Mouse (Mus musculus) lung, embryonic 16.5 days (tissue): ENCODE measurements at regions not wholly inside any gene's neighbourhood (a gene's known extent, or its start where the extent isn't known, plus 50 kb on each side); places are given as distances from the start of the nearest gene placed in this dataset.

Experiments
- ATAC-seq: fragments of 200-750 bp; cut with Nextera tagmentation; 2 replicates; pipeline ENCODE4 v1.8.0; 2017; ENCODE audit warnings: low read depth, mild to moderate bottlenecking, moderate library complexity
- H3K27ac ChIP-seq: fragments of 300-500 bp; sonication (generic); 2 replicates; pipeline ENCODE4 v1.5.1; 2014; ENCODE audit warnings: mild to moderate bottlenecking, control low read depth, low read length
- H3K27me3 ChIP-seq: fragments of 300-500 bp; sonication (generic); 2 replicates; pipeline ENCODE4 v1.6.1; 2014; ENCODE audit warnings: low read depth, low read length, mixed read lengths; ENCODE audit not compliant: control insufficient read depth, insufficient read depth
- H3K36me3 ChIP-seq: fragments of 300-500 bp; sonication (generic); 2 replicates; pipeline ENCODE4 v1.6.1; 2014; ENCODE audit warnings: low read length; ENCODE audit not compliant: control insufficient read depth, insufficient read depth
- H3K4me1 ChIP-seq: fragments of 300-500 bp; sonication (generic); replicated peaks from 2 replicates; pipeline ENCODE4 v1.6.1; 2014; ENCODE audit warnings: low read length, mixed read lengths; ENCODE audit not compliant: control insufficient read depth, insufficient read depth
- H3K4me2 ChIP-seq: fragments of 300-500 bp; sonication (generic); 2 replicates; pipeline ENCODE4 v1.6.1; 2014; ENCODE audit warnings: low read depth, low read length, control low read depth
- H3K4me3 ChIP-seq: fragments of 300-500 bp; sonication (generic); 2 replicates; pipeline ENCODE4 v1.5.1; 2014; ENCODE audit warnings: mild to moderate bottlenecking, low read length, control low read depth
- H3K9ac ChIP-seq: fragments of 300-500 bp; sonication (generic); 2 replicates; pipeline ENCODE4 v1.6.1; 2014; ENCODE audit warnings: low read length, control low read depth
- H3K9me3 ChIP-seq: fragments of 300-500 bp; sonication (generic); 2 replicates; pipeline ENCODE4 v1.6.1; 2016; ENCODE audit warnings: low read length; ENCODE audit not compliant: control insufficient read depth
- WGBS: fragments of 180-500 bp; shearing (Covaris S2); extraction: QIAGEN DNeasy Blood & Tissue Kit; methylation state at CpG from one replicate; pipeline ENCODE4 v1.1.7; 2014; 5-methylcytosine and 5-hydroxymethylcytosine counted together

GRCm38 (mm10) chr13:101570034-101570433, 198.0 kb downstream of the Pik3r1 start:
- no peaks in the 10 kb centered on the region for H3K9me3 ChIP-seq
- no peak for ATAC-seq
- no peak overlapping the region for H3K27ac ChIP-seq
- WGBS = 68% methylated on average over 4 of the region's 4 CpGs
- no peak overlapping the region for H3K4me2 ChIP-seq
- H3K9ac ChIP-seq = no peak overlapping the region
- H3K4me3 ChIP-seq = no peak overlapping the region
- no peaks in the 10 kb centered on the region for H3K4me1 ChIP-seq
- no peaks in the 10 kb centered on the region for H3K36me3 ChIP-seq
- H3K27me3 ChIP-seq = no peaks in the 10 kb centered on the region

DNA sequence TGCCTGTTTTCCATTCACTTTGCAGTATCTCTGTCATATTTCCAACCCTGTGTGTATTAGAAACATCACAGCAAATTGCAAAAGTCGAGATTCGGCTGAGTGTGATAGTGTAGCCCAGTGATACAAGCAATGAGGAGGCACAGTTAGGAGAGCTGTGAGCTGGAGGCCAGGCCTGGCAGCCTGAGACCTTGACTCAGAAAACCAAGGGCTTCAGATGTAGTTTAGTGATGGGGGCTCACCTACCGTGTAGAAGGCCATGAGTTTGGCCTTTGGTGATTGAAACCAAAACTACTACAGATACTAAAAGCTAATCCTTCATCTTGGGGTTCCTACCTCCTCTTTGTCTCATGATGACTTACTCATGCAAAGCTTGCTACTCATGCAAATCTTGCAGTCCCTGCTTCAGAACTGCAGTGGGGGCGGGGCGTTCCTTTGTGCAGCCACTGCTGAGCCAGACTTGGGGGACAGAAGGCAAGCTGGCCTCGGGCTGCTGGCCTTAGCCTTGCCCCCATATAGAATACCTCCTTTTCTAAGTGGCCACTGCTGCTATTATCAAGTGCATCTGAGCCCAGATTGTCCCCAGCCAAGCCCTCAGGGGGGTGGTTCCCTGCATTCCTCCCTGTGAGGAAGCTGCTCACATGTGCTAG, 198.9 kb downstream of the Pik3r1 start:
- H3K27me3 ChIP-seq = no peaks in the 10 kb centered on the region
- WGBS = 76% methylated on average over 6 of the region's 6 CpGs
- H3K36me3 ChIP-seq = no peaks in the 10 kb centered on the region
- ATAC-seq = no peak
- H3K9ac ChIP-seq = no peak overlapping the region
- H3K4me1 ChIP-seq = no peaks in the 10 kb centered on the region
- H3K27ac ChIP-seq = no peak overlapping the region
- H3K4me2 ChIP-seq = no peak overlapping the region
- no peaks in the 10 kb centered on the region for H3K9me3 ChIP-seq
- H3K4me3 ChIP-seq = no peak overlapping the region

DNA sequence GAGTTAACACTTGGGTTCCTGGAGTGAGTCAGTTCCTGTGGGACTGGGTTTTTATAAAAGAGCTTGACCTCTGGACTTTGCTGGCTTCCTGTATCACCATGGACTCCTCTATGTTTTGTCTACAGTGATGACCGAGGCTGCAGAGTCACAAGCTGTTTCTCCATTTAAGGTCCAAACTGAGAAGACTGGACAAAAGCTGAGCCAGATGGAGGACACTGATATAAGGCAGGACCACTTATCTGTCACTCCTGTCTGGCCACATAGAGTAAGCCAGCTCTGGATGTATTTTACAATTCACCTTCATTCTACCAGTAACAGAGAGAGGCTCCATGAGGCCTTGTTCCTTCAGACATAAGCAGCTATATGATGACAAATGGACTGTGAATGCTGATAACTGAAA, 202.7 kb downstream of the Pik3r1 start:
- ATAC-seq = no peak
- Histone ChIP-seq H3K9me3 (no peaks in the 10 kb centered on the region), H3K4me2 (no peak overlapping the region), H3K27ac (no peak overlapping the region), H3K27me3 (no peaks in the 10 kb centered on the region), H3K36me3 (no peaks in the 10 kb centered on the region), H3K4me3 (no peak overlapping the region), H3K9ac (no peak overlapping the region), H3K4me1 (no peaks in the 10 kb centered on the region)
- WGBS = 68% methylated on average over 1 of the region's 1 CpGs

GRCm38 (mm10) chr13:101555371-101555874, 212.6 kb downstream of the Pik3r1 start:
- no peak for ATAC-seq
- H3K4me3 ChIP-seq = no peak overlapping the region

DNA sequence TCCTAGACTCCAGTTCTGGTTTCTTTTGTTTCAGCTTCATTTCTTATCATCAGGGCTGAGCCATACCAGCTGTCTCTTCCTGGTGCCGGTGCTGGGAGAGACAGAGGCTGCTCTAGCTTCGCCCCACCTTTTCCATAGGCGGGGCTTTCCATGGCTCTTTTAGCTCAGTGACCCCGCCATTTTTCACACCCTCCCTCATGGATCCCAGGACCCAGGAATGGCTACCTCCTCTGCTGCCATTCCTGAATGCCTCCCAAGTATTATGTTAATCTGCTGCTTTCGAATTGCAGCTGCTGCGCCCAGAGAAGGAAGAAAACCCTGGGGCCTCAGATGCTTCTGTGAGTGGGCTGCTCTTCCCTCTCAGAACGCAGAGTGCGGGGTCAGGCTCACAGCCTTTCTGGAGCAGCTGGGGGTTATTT, 214.9 kb downstream of the Pik3r1 start:
- H3K4me3 ChIP-seq = no peak overlapping the region
- H3K4me2 ChIP-seq = no peak overlapping the region
- H3K36me3 ChIP-seq = no peaks in the 10 kb centered on the region
- no peaks in the 10 kb centered on the region for H3K9me3 ChIP-seq
- no peak for ATAC-seq
- H3K27me3 ChIP-seq = no peaks in the 10 kb centered on the region
- no peaks in the 10 kb centered on the region for H3K4me1 ChIP-seq
- no peak overlapping the region for H3K9ac ChIP-seq
- WGBS = 50% methylated on average over 8 of the region's 8 CpGs
- H3K27ac ChIP-seq = no peak overlapping the region

More at GRCm38 (mm10) chr13:101555371-101555874, 212.6 kb downstream of the Pik3r1 start:
- Histone ChIP-seq H3K27me3 (no peaks in the 10 kb centered on the region), H3K36me3 (no peaks in the 10 kb centered on the region), H3K9me3 (no peaks in the 10 kb centered on the region), H3K27ac (no peak overlapping the region), H3K9ac (no peak overlapping the region), H3K4me2 (no peak overlapping the region), H3K4me1 (no peaks in the 10 kb centered on the region)
- 50% methylated on average over 3 of the region's 3 CpGs for WGBS

DNA sequence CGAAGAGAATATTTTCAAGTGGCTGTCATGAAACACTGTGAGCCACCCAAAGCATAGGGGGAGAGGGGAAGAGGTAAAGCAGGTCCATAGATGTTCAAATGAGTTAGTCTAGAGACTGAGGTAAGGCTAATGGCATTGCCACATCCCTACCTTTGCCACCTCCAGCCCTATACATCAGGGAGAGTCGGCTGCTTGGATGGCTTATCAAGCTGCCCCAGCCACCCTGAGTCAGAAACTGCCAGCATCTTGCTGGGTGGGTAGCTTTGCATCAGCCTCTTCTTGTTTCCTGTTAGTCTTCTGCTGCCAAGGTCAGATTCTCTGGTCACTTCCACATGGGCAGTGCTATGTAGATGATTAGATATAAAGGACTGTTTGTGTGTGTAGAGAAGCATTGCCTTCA, 215.6 kb downstream of the Pik3r1 start:
- no peaks in the 10 kb centered on the region for H3K27me3 ChIP-seq
- no peak for ATAC-seq
- H3K4me3 ChIP-seq = no peak overlapping the region
- H3K4me1 ChIP-seq = no peaks in the 10 kb centered on the region
- H3K4me2 ChIP-seq = no peak overlapping the region
- no peaks in the 10 kb centered on the region for H3K36me3 ChIP-seq
- no peaks in the 10 kb centered on the region for H3K9me3 ChIP-seq
- no peak overlapping the region for H3K9ac ChIP-seq
- H3K27ac ChIP-seq = no peak overlapping the region
- 73% methylated on average over 2 of the region's 2 CpGs for WGBS

DNA sequence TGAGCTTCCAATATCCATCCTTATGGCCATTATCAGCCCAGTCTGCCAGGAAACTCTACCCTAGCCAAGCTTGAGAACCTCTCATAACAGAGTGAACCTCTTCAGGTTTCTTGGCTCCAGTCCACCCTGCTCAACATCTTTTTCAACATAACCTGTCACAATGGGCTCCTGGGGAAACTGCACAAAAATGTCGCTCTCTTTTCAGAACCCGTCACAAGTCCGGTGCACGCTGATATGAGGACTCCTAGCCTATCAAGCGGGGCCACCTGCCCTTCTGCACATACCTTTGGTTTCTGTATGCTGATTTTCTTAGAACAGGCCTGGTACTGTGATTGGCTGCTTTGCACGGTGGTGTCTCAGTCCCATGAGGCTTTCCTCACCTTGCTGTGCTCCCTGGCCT, 216.9 kb downstream of the Pik3r1 start:
- Histone ChIP-seq H3K4me1 (no peaks in the 10 kb centered on the region), H3K4me2 (no peak overlapping the region), H3K36me3 (no peaks in the 10 kb centered on the region), H3K9me3 (no peaks in the 10 kb centered on the region), H3K9ac (no peak overlapping the region), H3K4me3 (no peak overlapping the region), H3K27me3 (no peaks in the 10 kb centered on the region), H3K27ac (no peak overlapping the region)
- WGBS = 61% methylated on average over 6 of the region's 6 CpGs
- ATAC-seq = peak; percentile 28; the same call in 1 of the 2 replicates

GRCm38 (mm10) chr13:101550526-101550925, 217.5 kb downstream of the Pik3r1 start:
- WGBS = 78% methylated on average over 5 of the region's 5 CpGs

GRCm38 (mm10) chr13:101547887-101548286, 220.1 kb downstream of the Pik3r1 start:
- H3K36me3 ChIP-seq = no peaks in the 10 kb centered on the region
- H3K9me3 ChIP-seq = no peaks in the 10 kb centered on the region
- no peaks in the 10 kb centered on the region for H3K27me3 ChIP-seq
- no peak for ATAC-seq
- H3K4me1 ChIP-seq = no peaks in the 10 kb centered on the region
- H3K27ac ChIP-seq = no peak overlapping the region
- no peak overlapping the region for H3K4me3 ChIP-seq
- H3K4me2 ChIP-seq = no peak overlapping the region
- H3K9ac ChIP-seq = no peak overlapping the region
- WGBS = 31% methylated on average over 6 of the region's 6 CpGs

More at GRCm38 (mm10) chr13:101550526-101550925, 217.5 kb downstream of the Pik3r1 start:
- no peak overlapping the region for H3K4me3 ChIP-seq
- H3K4me1 ChIP-seq = no peaks in the 10 kb centered on the region
- no peak for ATAC-seq
- no peak overlapping the region for H3K9ac ChIP-seq
- H3K27ac ChIP-seq = no peak overlapping the region
- no peaks in the 10 kb centered on the region for H3K9me3 ChIP-seq
- no peak overlapping the region for H3K4me2 ChIP-seq
- no peaks in the 10 kb centered on the region for H3K36me3 ChIP-seq
- H3K27me3 ChIP-seq = no peaks in the 10 kb centered on the region
